Mouse (Mus musculus): ENCODE data around the gene Dus3l.

Gene Dus3l

DNA sequence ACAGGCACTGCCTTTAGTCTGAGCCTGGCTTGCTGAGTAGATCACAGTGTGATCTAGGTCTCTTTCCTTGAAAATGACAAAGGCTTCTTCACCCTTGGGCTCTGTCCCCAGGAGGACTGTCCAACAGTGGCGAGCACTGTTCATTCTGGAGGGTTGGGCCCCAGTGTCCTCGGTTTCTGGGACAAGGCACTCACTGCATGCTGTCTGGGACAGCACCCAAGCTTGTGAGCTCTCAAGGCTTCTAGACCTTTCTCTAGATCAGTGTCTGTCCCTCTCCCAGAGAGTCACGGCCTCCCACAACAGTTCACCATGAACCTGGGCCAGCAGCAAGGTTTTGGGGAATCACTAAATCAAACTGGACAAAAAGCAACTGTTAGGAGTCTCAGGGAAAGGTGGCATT, 28.0 kb downstream of the Dus3l start:
- DNase-seq (ENCODE audit: low spot score), result no peak

DNA sequence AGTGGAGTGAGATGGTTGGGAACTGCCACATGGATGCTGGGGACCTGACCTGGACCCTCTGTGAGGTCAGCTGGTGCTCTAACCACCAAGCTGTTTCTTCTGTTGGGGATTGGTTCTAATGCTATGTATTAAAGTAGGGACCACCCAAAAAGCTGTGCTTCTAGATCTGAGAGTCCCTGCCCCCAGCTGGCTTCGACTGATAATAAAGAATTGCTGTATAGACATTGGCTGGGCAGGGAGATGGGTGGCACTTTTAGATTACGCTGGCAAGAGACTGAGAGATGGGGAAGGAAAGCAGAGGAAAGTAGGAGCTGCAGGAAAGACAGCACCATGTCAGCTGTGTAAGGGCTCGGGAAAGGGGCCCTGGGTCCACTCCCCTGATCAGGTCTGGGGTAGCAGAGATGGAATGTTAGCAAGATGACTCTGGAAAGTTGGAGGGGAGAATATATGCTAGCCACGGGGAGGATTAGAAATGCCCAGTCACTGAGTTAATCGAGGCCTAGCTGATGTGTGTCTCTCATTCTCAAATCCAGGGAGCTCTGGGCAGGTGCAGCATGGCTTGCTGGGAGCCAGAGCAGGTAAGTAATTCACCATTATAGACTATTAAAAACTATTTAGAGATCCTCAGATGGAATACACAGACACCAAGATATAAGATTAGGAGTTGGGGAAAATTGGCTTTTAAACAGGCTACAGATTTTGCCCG, 29.2 kb downstream of the Dus3l start:
- peak; percentile 54 for DNase-seq (ENCODE audit: low spot score)

DNA sequence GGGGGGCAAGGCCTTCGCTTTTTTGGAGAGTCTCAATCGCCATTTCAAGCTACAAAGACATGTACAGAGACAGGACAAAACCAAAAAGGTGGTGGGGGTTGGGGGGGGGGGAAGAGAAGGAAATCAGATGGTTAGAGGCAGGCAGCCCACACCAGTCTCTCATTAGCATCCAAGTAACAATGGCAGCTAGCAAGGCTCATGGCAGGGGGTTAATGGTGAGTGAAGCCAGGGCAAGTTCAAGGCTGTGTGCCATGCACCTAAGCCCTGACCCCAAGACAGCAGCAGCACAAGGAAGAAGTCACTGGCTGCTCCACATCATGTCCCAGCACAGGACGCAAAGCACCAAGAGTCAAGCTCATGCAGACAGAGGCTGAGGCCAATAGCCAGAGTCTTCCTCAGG, 34.7 kb downstream of the Dus3l start:
- no peak for DNase-seq (ENCODE audit: low spot score)

DNA sequence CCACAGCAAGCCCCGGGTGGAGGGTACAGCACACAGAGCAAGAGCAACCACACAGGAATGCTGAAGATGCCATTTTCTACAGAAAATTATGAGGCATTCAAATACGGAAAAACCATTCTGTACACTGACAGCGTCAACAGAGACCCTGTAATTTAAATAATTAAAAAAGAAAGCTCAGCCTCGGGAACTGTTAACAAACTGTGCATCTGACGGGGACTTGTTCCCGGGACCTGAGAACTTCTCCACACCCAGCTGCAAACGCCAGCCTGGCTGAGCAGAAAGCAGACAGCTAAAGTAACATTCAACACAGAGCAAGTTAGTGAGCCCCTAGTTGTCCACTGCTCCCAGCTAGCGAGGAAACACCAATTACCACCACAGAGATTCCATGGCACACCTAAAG, 37.5 kb downstream of the Dus3l start:
- DNase-seq (ENCODE audit: low spot score), result no peak

DNA sequence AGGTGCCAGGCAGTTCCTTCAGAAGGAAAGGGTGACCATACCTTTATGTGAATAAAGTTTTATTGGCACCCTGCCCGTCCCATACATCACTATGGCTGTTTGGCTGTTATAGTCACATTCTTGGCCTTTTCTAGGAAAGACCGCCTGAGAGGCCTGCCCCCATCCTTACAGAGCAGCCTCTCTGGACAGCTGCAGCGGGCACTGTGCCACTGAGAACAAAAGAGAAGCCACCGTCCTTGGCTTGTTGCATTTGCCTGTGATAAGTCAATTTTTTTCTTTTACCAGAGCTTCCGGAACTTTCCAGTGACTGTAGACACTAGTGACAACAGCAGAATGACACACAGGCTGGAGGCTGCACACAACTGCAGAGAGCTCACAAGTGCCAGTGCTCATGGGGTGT, 40.4 kb downstream of the Dus3l start:
- no peak for DNase-seq (ENCODE audit: low spot score)

DNA sequence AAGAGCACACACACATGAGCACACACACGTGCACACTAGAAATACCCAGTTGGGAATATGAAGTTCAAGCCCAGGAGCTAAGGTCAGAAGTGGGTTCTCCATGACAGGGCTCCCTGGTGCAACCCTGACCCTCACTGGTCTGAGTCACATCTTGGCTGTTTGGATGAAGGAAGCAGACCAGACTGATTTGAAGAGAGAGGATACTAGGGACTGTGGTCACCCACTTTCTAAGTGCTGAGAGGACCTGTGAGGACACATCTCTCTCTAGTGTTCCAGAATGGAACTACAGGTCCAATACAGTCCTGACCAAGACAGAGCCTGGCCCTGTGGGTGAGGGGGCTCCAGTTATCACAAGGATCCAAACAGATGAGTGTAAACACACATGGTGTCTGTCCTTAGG, 41.2 kb downstream of the Dus3l start:
- DNase-seq (ENCODE audit: low spot score), result no peak

DNA sequence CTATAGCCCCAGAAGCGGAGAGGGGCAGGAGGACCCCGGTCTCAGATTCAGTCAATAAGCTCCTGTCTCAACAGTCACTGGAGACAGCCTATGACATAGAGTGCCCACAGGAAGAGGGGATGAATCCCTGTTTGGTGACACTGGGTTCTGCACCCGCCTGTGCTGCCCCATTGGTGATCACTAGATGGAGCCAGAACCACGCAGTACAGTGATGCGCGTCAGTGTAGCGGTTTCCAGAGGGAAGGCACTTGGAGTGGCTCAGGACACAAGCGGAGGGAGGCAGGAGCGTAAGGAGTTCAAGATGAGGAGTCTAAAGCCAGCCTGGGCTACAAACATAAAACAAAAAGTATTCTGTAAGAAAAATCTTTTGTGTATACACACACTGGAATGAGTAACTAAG, 44.0 kb downstream of the Dus3l start:
- DNase-seq (ENCODE audit: low spot score), result peak; percentile 42

DNA sequence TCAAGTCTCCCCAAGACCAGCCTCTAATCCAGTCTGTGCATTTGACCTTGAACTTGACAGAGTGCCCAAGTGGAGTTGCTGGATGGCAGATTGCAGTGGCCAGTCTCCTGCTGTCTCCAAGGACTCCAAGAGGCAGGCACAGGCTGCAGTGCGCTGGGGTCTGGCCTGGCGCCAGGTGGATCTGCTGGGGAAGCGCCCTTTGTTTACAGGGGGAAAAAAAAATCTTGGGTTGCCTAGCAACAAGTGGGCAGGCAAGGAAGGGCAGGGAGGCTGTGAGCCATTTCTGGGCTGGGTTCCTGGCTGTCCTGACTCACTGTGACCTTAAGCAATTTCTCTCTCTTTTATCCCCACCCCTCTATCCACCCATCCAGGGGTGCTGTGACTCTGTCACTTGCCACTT, 45.7 kb downstream of the Dus3l start:
- DNase-seq (ENCODE audit: low spot score), result no peak

DNA sequence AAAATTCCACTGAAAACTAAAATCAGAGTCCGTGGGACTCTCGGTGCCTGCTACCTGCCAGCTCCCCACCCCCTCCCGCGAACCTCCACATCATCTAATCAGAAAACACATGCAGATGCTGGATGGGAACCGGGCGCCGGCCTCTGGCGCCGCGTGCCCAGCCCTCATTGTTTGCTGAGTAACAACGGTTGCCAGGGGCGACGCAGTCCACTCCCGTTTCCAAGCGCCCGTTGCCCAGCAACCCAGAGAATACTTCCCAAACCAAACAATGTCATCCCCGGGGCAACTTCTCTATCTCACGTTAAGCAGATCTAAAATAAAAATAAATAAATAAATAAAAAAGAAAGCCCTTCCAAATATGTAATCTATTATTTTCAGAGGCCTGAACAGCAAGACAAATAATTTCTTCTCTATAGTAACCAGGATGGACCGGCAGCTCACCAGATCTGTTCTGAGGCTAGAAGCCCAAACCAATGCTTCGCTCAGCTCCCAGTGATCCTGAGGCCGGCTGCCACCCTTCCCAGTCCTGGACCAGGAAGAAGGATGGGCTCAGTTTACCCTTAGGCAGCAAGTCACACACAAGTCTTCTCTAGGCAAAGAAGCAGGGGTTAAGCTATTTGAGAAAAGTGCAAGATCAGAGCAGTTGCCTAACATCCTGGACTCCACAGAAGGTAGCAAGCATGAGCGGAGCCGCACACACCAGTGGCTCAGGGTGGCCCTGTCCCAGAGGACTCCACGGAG, 49.9 kb downstream of the Dus3l start:
- DNase-seq (ENCODE audit: low spot score), result no peak

DNA sequence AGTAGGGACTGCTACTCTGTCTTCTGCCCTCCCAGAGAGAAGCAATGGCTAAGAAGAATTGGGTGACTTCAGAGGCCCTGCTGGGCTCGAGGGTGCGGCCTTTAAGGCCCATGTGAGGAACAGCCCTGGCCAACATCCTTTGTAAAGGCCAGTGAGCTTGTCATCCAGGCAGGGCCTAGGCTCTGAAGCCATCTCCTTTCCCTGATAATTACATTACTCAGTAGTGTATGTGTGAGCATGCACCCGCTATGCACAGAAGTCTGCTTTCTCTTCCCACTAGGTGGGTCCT, 50.4 kb downstream of the Dus3l start:
- DNase-seq (ENCODE audit: low spot score), result no peak

DNA sequence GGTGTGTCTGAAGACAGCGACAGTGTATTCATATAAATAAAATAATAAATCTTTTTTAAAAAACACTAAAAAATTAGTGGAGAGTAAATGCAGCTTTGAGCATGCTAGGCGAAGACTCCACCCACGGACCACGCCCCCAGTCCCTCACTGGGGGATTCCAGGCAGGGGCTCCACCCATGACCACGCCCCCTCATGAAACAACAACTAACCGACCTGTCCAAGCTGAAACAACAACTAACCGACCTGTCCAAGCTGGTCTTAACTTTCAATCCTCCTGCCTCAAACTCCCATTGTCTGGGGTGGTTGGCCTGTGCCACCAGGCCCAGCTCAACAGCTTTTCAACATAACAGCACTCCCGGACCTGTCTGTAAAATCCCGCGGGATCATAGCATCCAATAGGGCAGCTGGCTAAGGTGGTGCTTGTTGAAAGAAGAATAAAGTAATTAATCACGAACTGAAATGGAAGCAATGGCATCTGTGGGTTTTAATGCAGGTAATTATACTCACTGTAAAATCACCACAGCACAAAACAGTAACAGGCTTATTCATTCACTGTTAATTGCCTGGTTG, 53.6 kb downstream of the Dus3l start:
- DNase-seq (ENCODE audit: low spot score), result peak; percentile 66

DNA sequence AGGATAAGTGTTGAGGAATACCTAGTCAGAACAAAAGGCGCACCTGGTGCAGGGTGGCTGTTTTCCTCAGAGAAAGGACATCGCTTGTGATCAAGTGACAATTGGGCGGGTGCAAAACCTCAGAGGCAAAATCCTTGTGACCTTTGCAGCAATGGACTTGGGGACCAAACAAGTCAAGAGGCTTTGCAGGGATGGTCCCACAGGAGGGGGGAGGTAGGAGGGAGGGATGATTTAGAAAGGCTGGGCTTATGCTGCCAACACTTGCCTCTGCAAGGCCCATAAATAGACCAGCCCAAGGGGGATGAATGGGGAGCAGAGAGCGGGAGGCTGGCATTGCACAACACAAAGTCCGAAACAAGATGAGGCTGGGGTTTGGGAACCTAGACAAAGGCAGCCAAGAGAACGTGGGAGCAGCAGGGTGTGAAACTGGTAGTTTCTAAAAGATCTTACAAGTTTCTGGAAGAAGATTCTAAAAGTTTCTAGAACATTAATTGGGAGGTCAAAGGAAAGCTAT, 54.5 kb downstream of the Dus3l start:
- no peak for DNase-seq (ENCODE audit: low spot score)
